Mouse (Mus musculus): ENCODE results near the gene Sv2a.
"Not testable (repeated sequence)": the region's sequence is repeated elsewhere in the genome, so short reads cannot be mapped to it uniquely, and the experiment has no call there.

Gene Sv2a

GRCm38 (mm10) chr3:96174042-96174441 lies 6.9 kb upstream of the Sv2a start:
- not testable (repeated sequence) for DNase-seq

GRCm38 (mm10) chr3:96175251-96175650 lies 5.7 kb upstream of the Sv2a start:
- no peak for DNase-seq

- DNase-seq, result no peak
Observed at GRCm38 (mm10) chr3:96178427-96178826, 2.5 kb upstream of the Sv2a start.

GRCm38 (mm10) chr3:96178902-96179301 lies 2.0 kb upstream of the Sv2a start:
- DNase-seq, result no peak

GRCm38 (mm10) chr3:96179531-96179930 lies 1.4 kb upstream of the Sv2a start:
- DNase-seq, result no peak

GRCm38 (mm10) chr3:96181510-96182381 lies 795 bp downstream of the Sv2a start:
- DNase-seq, result no peak

GRCm38 (mm10) chr3:96182382-96182776 lies 1.4 kb downstream of the Sv2a start:
- peak; percentile 28 to 49 for DNase-seq

- no peak for DNase-seq
Observed at GRCm38 (mm10) chr3:96192977-96193376, 12.0 kb downstream of the Sv2a start.

GRCm38 (mm10) chr3:96194966-96195365 lies 14.0 kb downstream of the Sv2a start:
- DNase-seq, result no peak

GRCm38 (mm10) chr3:96195616-96196313 lies 14.8 kb downstream of the Sv2a start:
- DNase-seq, result no peak

GRCm38 (mm10) chr3:96196437-96197128 lies 15.6 kb downstream of the Sv2a start:
- no peak for DNase-seq

GRCm38 (mm10) chr3:96197129-96197749 lies 16.3 kb downstream of the Sv2a start:
- DNase-seq, result peak; percentile 88 to 90

GRCm38 (mm10) chr3:96198181-96198580 lies 17.2 kb downstream of the Sv2a start:
- peak in 1 of 2 experiments; percentile 34 for DNase-seq

- DNase-seq, result not testable (repeated sequence)
Observed at GRCm38 (mm10) chr3:96198601-96199251, 17.8 kb downstream of the Sv2a start.

GRCm38 (mm10) chr3:96199731-96200130 lies 18.8 kb downstream of the Sv2a start:
- DNase-seq, result no peak

GRCm38 (mm10) chr3:96207819-96208218 lies 26.9 kb downstream of the Sv2a start:
- no peak for DNase-seq

- DNase-seq, result no peak
Observed at GRCm38 (mm10) chr3:96209242-96209641, 28.3 kb downstream of the Sv2a start.

GRCm38 (mm10) chr3:96219191-96219641 lies 38.3 kb downstream of the Sv2a start:
- DNase-seq, result peak in 1 of 2 experiments; percentile 37

GRCm38 (mm10) chr3:96219661-96220130 lies 38.7 kb downstream of the Sv2a start, which contains the start of the genes Bola1 and Hist2h2ab:
Gene Bola1 (minus strand): TSS chr3:96219709.
Gene Hist2h2ab (plus strand): TSS chr3:96219865.
- peak; percentile 71 to 90 for DNase-seq

- not testable (repeated sequence) for DNase-seq
Observed at GRCm38 (mm10) chr3:96220131-96220764, 39.3 kb downstream of the Sv2a start.

Data from kidney, adult 8-10 months (tissue).